Mouse (Mus musculus): Measurements from ENCODE around the gene Cit. TPM values are rescaled to one million over a fixed set of nuclear protein-coding genes. Genes with fewer than 3 reads are reported as not detected.

Cit gene
- polyA plus RNA-seq, 1 experiment from 2014 or later: 58.4 TPM

GRCm38 (mm10) chr5:115859461-115859860 lies 14.4 kb downstream of the Cit start:
- DNase-seq (ENCODE audit: low spot score) (no peak), ATAC-seq (replicated peaks; ENCODE audit: low FRiP score) (no peak)
- 90% methylated on average over 9 of the region's 9 CpGs for WGBS
- Histone ChIP-seq H3K9ac (ENCODE audit: low read depth, low read length) (no peak overlapping the region), H3K27ac (ENCODE audit: low read depth, low read length) (no peak overlapping the region), H3K36me3 (ENCODE audit: control insufficient read depth, insufficient read depth, low read length) (peaks cover 33% of the 10 kb centered on the region), H3K9me3 (ENCODE audit: control insufficient read depth, low read length) (no peaks in the 10 kb centered on the region), H3K4me1 (replicated peaks; ENCODE audit: control insufficient read depth, insufficient read depth, low read length) (no peaks in the 10 kb centered on the region), H3K4me3 (ENCODE audit: low read depth, low read length) (no peak overlapping the region), H3K4me2 (no peak overlapping the region), H3K27me3 (replicated peaks; ENCODE audit: control insufficient read depth, insufficient read depth, low read length) (no peaks in the 10 kb centered on the region)

GRCm38 (mm10) chr5:115861991-115862390 lies 16.9 kb downstream of the Cit start:
- no peak overlapping the region for H3K27ac ChIP-seq (ENCODE audit: low read depth, low read length)
- peaks cover 2% of the 10 kb centered on the region; the same call in 1 of the 2 replicates for H3K4me1 ChIP-seq (replicated peaks; ENCODE audit: control insufficient read depth, insufficient read depth, low read length)
- DNase-seq (ENCODE audit: low spot score) (no peak), ATAC-seq (replicated peaks; ENCODE audit: low FRiP score) (no peak)
- no peak overlapping the region for H3K4me2 ChIP-seq
- H3K9ac ChIP-seq (ENCODE audit: low read depth, low read length): no peak overlapping the region
- no peaks in the 10 kb centered on the region for H3K9me3 ChIP-seq (ENCODE audit: control insufficient read depth, low read length)
- H3K36me3 ChIP-seq (ENCODE audit: control insufficient read depth, insufficient read depth, low read length): peaks cover 28% of the 10 kb centered on the region
- H3K4me3 ChIP-seq (ENCODE audit: low read depth, low read length): no peak overlapping the region
- H3K27me3 ChIP-seq (replicated peaks; ENCODE audit: control insufficient read depth, insufficient read depth, low read length): no peaks in the 10 kb centered on the region
- WGBS: 86% methylated on average over 10 of the region's 10 CpGs

- H3K27me3 ChIP-seq (replicated peaks; ENCODE audit: control insufficient read depth, insufficient read depth, low read length): no peaks in the 10 kb centered on the region
- no peak for ATAC-seq (replicated peaks; ENCODE audit: low FRiP score)
- WGBS: 92% methylated on average over 10 of the region's 10 CpGs
- H3K4me1 ChIP-seq (replicated peaks; ENCODE audit: control insufficient read depth, insufficient read depth, low read length): peaks cover 2% of the 10 kb centered on the region; the same call in 1 of the 2 replicates
- H3K27ac ChIP-seq (ENCODE audit: low read depth, low read length): no peak overlapping the region
- H3K9ac ChIP-seq (ENCODE audit: low read depth, low read length): no peak overlapping the region
- no peak overlapping the region for H3K4me3 ChIP-seq (ENCODE audit: low read depth, low read length)
- DNase-seq (ENCODE audit: low spot score): no peak
- H3K4me2 ChIP-seq: no peak overlapping the region
- no peaks in the 10 kb centered on the region for H3K9me3 ChIP-seq (ENCODE audit: control insufficient read depth, low read length)
- H3K36me3 ChIP-seq (ENCODE audit: control insufficient read depth, insufficient read depth, low read length): peaks cover 27% of the 10 kb centered on the region
These were observed 17.4 kb downstream of the Cit start for GRCm38 (mm10) chr5:115862439-115862838.

- Histone ChIP-seq H3K27ac (ENCODE audit: low read depth, low read length) (no peak overlapping the region), H3K4me1 (replicated peaks; ENCODE audit: control insufficient read depth, insufficient read depth, low read length) (peaks cover 2% of the 10 kb centered on the region; the same call in 1 of the 2 replicates), H3K9me3 (ENCODE audit: control insufficient read depth, low read length) (no peaks in the 10 kb centered on the region), H3K36me3 (ENCODE audit: control insufficient read depth, insufficient read depth, low read length) (peaks cover 17% of the 10 kb centered on the region), H3K4me3 (ENCODE audit: low read depth, low read length) (no peak overlapping the region), H3K4me2 (no peak overlapping the region), H3K27me3 (replicated peaks; ENCODE audit: control insufficient read depth, insufficient read depth, low read length) (no peaks in the 10 kb centered on the region), H3K9ac (ENCODE audit: low read depth, low read length) (no peak overlapping the region)
- ATAC-seq (replicated peaks; ENCODE audit: low FRiP score): no peak
- DNase-seq (ENCODE audit: low spot score): no peak
- 63% methylated on average over 11 of the region's 11 CpGs for WGBS
These were observed 21.2 kb downstream of the Cit start for GRCm38 (mm10) chr5:115866296-115866695.

DNA sequence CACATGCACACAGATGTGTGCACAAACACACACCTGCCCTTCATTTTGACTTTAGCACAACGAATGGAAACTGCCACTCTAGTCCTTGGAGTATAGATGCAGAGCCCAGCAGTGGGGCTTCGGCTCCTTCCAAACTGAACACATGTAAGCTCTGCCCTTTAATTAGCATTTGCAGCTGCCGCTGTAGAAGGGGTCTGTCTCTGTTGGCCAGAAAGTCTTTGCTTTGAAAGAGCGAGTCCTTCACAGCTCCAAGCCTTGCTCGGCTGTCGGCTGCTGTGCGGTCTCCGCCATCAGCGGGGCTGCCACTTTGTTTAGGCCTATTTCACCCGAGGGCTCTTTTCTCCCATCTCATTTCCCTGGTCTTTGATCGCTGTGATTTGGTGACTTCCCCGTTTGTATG lies 23.5 kb downstream of the Cit start:
- DNase-seq (ENCODE audit: low spot score): no peak
- ATAC-seq (replicated peaks; ENCODE audit: low FRiP score): no peak
- H3K9me3 ChIP-seq (ENCODE audit: control insufficient read depth, low read length): no peaks in the 10 kb centered on the region
- no peak overlapping the region for H3K4me2 ChIP-seq
- no peak overlapping the region for H3K4me3 ChIP-seq (ENCODE audit: low read depth, low read length)
- H3K4me1 ChIP-seq (replicated peaks; ENCODE audit: control insufficient read depth, insufficient read depth, low read length): peaks cover 2% of the 10 kb centered on the region; the same call in 1 of the 2 replicates
- WGBS: 93% methylated on average over 12 of the region's 12 CpGs
- peaks cover 9% of the 10 kb centered on the region; the same call in 1 of the 2 replicates for H3K36me3 ChIP-seq (ENCODE audit: control insufficient read depth, insufficient read depth, low read length)
- H3K9ac ChIP-seq (ENCODE audit: low read depth, low read length): no peak overlapping the region
- H3K27ac ChIP-seq (ENCODE audit: low read depth, low read length): no peak overlapping the region
- H3K27me3 ChIP-seq (replicated peaks; ENCODE audit: control insufficient read depth, insufficient read depth, low read length): no peaks in the 10 kb centered on the region

DNA sequence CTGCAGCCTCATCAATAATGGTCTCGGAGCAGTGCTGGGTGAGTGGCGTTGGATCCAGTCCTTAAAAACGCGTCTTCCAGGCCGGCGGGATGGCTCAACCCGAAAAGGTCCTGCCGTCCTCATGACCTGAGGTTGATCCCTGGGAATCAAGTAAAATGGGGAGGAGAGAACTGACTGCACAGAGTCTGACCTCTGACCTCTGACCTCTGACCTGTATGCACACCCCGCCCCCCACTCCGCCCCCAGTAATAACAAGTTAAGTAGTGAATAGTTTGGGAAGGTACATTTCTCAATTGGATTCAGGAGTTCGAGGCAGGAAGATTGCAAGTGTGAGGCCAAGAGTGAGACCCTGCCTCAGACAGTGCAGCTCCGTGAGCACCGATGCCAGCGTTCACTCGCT lies 24.1 kb downstream of the Cit start:
- Histone ChIP-seq H3K4me3 (ENCODE audit: low read depth, low read length) (no peak overlapping the region), H3K9me3 (ENCODE audit: control insufficient read depth, low read length) (no peaks in the 10 kb centered on the region), H3K27me3 (replicated peaks; ENCODE audit: control insufficient read depth, insufficient read depth, low read length) (no peaks in the 10 kb centered on the region), H3K4me2 (no peak overlapping the region), H3K9ac (ENCODE audit: low read depth, low read length) (no peak overlapping the region), H3K36me3 (ENCODE audit: control insufficient read depth, insufficient read depth, low read length) (peaks cover 7% of the 10 kb centered on the region), H3K4me1 (replicated peaks; ENCODE audit: control insufficient read depth, insufficient read depth, low read length) (peaks cover 2% of the 10 kb centered on the region; the same call in 1 of the 2 replicates), H3K27ac (ENCODE audit: low read depth, low read length) (no peak overlapping the region)
- ATAC-seq (replicated peaks; ENCODE audit: low FRiP score): 0 out of 2 replicates have a peak, but pooled peaks have one; percentile 14
- 90% methylated on average over 15 of the region's 15 CpGs for WGBS
- no peak for DNase-seq (ENCODE audit: low spot score)

GRCm38 (mm10) chr5:115871153-115871552 lies 26.1 kb downstream of the Cit start:
- no peak overlapping the region for H3K4me3 ChIP-seq (ENCODE audit: low read depth, low read length)
- H3K27ac ChIP-seq (ENCODE audit: low read depth, low read length): no peak overlapping the region
- DNase-seq (ENCODE audit: low spot score) (no peak), ATAC-seq (replicated peaks; ENCODE audit: low FRiP score) (no peak)
- H3K36me3 ChIP-seq (ENCODE audit: control insufficient read depth, insufficient read depth, low read length): peaks cover 14% of the 10 kb centered on the region
- H3K27me3 ChIP-seq (replicated peaks; ENCODE audit: control insufficient read depth, insufficient read depth, low read length): no peaks in the 10 kb centered on the region
- no peak overlapping the region for H3K9ac ChIP-seq (ENCODE audit: low read depth, low read length)
- H3K9me3 ChIP-seq (ENCODE audit: control insufficient read depth, low read length): no peaks in the 10 kb centered on the region
- WGBS: 95% methylated on average over 10 of the region's 10 CpGs
- no peaks in the 10 kb centered on the region for H3K4me1 ChIP-seq (replicated peaks; ENCODE audit: control insufficient read depth, insufficient read depth, low read length)
- H3K4me2 ChIP-seq: no peak overlapping the region

DNA sequence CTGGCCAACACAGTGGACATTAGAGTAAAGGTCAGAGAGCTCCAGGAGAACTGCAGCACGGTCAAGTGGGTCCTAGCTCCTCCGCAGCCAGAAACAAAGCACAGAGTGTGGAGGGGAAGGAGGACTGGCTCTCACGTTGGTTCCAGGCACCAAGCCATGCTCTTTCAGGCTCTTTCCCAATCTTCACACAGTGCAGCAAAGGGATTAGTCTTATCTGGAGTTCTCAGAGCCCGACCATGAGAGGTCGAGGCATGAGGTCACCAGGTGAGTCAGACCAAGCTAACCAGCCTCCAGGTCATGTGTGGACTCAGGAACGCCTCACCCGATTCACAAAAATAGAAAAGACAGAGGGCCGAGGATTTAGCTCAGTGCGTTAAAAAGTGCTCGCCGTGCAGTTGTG lies 27.0 kb downstream of the Cit start:
- Histone ChIP-seq H3K9ac (ENCODE audit: low read depth, low read length) (no peak overlapping the region), H3K4me2 (no peak overlapping the region), H3K27me3 (replicated peaks; ENCODE audit: control insufficient read depth, insufficient read depth, low read length) (no peaks in the 10 kb centered on the region), H3K36me3 (ENCODE audit: control insufficient read depth, insufficient read depth, low read length) (peaks cover 14% of the 10 kb centered on the region), H3K27ac (ENCODE audit: low read depth, low read length) (no peak overlapping the region), H3K4me1 (replicated peaks; ENCODE audit: control insufficient read depth, insufficient read depth, low read length) (no peaks in the 10 kb centered on the region), H3K9me3 (ENCODE audit: control insufficient read depth, low read length) (no peaks in the 10 kb centered on the region), H3K4me3 (ENCODE audit: low read depth, low read length) (no peak overlapping the region)
- WGBS: 83% methylated on average over 11 of the region's 11 CpGs
- ATAC-seq (replicated peaks; ENCODE audit: low FRiP score) (no peak), DNase-seq (ENCODE audit: low spot score) (no peak)

DNA sequence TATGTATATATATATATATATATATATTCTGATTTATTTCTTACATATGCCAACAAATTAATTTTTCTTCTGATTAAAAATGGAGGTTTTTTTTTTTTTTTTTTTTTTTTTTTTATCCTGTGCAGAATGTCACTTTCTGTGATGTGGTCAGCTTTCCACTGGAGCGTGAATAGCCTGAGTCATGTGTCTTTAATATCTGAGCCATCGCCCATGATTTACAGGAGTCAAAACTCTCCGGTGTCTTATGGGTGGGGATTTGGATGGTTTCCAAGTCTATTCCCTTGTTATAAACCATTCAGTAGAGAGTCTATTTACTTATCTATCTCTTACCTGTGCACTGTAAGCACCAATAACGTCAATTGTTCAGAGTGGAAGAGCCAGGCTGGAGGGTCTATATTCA lies 27.9 kb downstream of the Cit start:
- ATAC-seq (replicated peaks; ENCODE audit: low FRiP score): no peak
- no peak overlapping the region for H3K27ac ChIP-seq (ENCODE audit: low read depth, low read length)
- H3K4me2 ChIP-seq: no peak overlapping the region
- H3K27me3 ChIP-seq (replicated peaks; ENCODE audit: control insufficient read depth, insufficient read depth, low read length): no peaks in the 10 kb centered on the region
- H3K36me3 ChIP-seq (ENCODE audit: control insufficient read depth, insufficient read depth, low read length): peaks cover 17% of the 10 kb centered on the region
- H3K4me3 ChIP-seq (ENCODE audit: low read depth, low read length): no peak overlapping the region
- 90% methylated on average over 4 of the region's 4 CpGs for WGBS
- H3K9me3 ChIP-seq (ENCODE audit: control insufficient read depth, low read length): no peaks in the 10 kb centered on the region
- no peaks in the 10 kb centered on the region for H3K4me1 ChIP-seq (replicated peaks; ENCODE audit: control insufficient read depth, insufficient read depth, low read length)
- DNase-seq (ENCODE audit: low spot score): no peak
- H3K9ac ChIP-seq (ENCODE audit: low read depth, low read length): no peak overlapping the region
